Mouse (Mus musculus) embryonic facial prominence, embryonic 14.5 days (tissue): Measurements from ENCODE around the gene Cyp2s1. TPM values are rescaled to one million over a fixed set of nuclear protein-coding genes. Genes with fewer than 3 reads are reported as not detected.

Experiments
- ATAC-seq: fragments of 200-750 bp; cut with Nextera tagmentation; 2 replicates; pipeline ENCODE4 v1.8.0; 2017; ENCODE audit warnings: low read depth, moderate number of reproducible peaks, moderate TSS enrichment
- DNase-seq: peaks from one replicate; pipeline ENCODE4 v3.0.0-alpha.2; 2015; ENCODE audit warnings: low spot score
- H3K27ac ChIP-seq: fragments of 300-500 bp; sonication (generic); replicated peaks from 2 replicates; pipeline ENCODE4 v1.5.1; 2014; ENCODE audit warnings: low read depth, mild to moderate bottlenecking, low read length, moderate library complexity
- H3K27me3 ChIP-seq: fragments of 300-500 bp; sonication (generic); replicated peaks from 2 replicates; pipeline ENCODE4 v1.6.1; 2014; ENCODE audit warnings: low read length; ENCODE audit not compliant: control insufficient read depth, insufficient read depth
- H3K36me3 ChIP-seq: fragments of 300-500 bp; sonication (generic); 2 replicates; pipeline ENCODE4 v1.6.1; 2014; ENCODE audit warnings: low read length, mixed read lengths; ENCODE audit not compliant: control insufficient read depth, insufficient read depth
- H3K4me1 ChIP-seq: fragments of 300-500 bp; sonication (generic); 2 replicates; pipeline ENCODE4 v1.6.1; 2014; ENCODE audit warnings: antibody characterized with exemption, low read length; ENCODE audit not compliant: control insufficient read depth, insufficient read depth
- H3K4me2 ChIP-seq: fragments of 300-500 bp; sonication (generic); 2 replicates; pipeline ENCODE4 v1.6.1; 2014; ENCODE audit warnings: low read depth, mild to moderate bottlenecking, low read length, moderate library complexity, mixed read lengths
- H3K4me3 ChIP-seq: fragments of 300-500 bp; sonication (generic); 2 replicates; pipeline ENCODE4 v1.5.1; 2014; ENCODE audit warnings: low read depth, mild to moderate bottlenecking, low read length
- H3K9ac ChIP-seq: fragments of 300-500 bp; sonication (generic); 2 replicates; pipeline ENCODE4 v1.6.1; 2014; ENCODE audit warnings: low read depth, mild to moderate bottlenecking, low read length, moderate library complexity, mixed read lengths
- H3K9me3 ChIP-seq: fragments of 300-500 bp; sonication (generic); 2 replicates; pipeline ENCODE4 v1.6.1; 2016; ENCODE audit warnings: low read length; ENCODE audit not compliant: control insufficient read depth
- WGBS: fragments of 180-500 bp; shearing (Covaris S2); extraction: QIAGEN DNeasy Blood & Tissue Kit; methylation state at CpG from one replicate; pipeline ENCODE4 v1.1.7; 2014; 5-methylcytosine and 5-hydroxymethylcytosine counted together
- polyA plus RNA-seq: library from polyadenylated mRNA; unstranded; fragments of >200 nt; fragmentation: Nextera tagmentation; extraction: Ambion mirVana; gene quantifications from 2 replicates; pipeline ENCODE4 v1.2.1, GENCODE M21; 2014

Cyp2s1 gene
- polyA plus RNA-seq, 1 experiment from 2014 or later = 4.1 TPM

- ATAC-seq = no peak
- H3K9ac ChIP-seq = no peak overlapping the region
- H3K4me3 ChIP-seq = no peak overlapping the region
- no peak overlapping the region for H3K27ac ChIP-seq
- H3K27me3 ChIP-seq = no peaks in the 10 kb centered on the region
- DNase-seq = no peak
- H3K36me3 ChIP-seq = no peaks in the 10 kb centered on the region
- no peak overlapping the region for H3K4me2 ChIP-seq
- H3K4me1 ChIP-seq = peaks cover 28% of the 10 kb centered on the region
- 53% methylated on average over 6 of the region's 6 CpGs for WGBS
- no peaks in the 10 kb centered on the region for H3K9me3 ChIP-seq
Measured at GRCm38 (mm10) chr7:25826029-25826428, 9.3 kb upstream of the Cyp2s1 start.

GRCm38 (mm10) chr7:25825043-25825442 is 8.3 kb upstream of the Cyp2s1 start:
- H3K4me2 ChIP-seq = no peak overlapping the region
- DNase-seq (no peak), ATAC-seq (no peak)
- peaks cover 18% of the 10 kb centered on the region for H3K4me1 ChIP-seq
- H3K27me3 ChIP-seq = no peaks in the 10 kb centered on the region
- no peaks in the 10 kb centered on the region for H3K36me3 ChIP-seq
- no peak overlapping the region for H3K4me3 ChIP-seq
- no peak overlapping the region for H3K27ac ChIP-seq
- no peak overlapping the region for H3K9ac ChIP-seq
- 52% methylated on average over 9 of the region's 9 CpGs for WGBS
- no peaks in the 10 kb centered on the region for H3K9me3 ChIP-seq

GRCm38 (mm10) chr7:25815571-25815970 is 1.1 kb downstream of the Cyp2s1 start:
- ATAC-seq (no peak), DNase-seq (no peak)
- H3K4me2 ChIP-seq = peak overlapping the region; percentile 90
- H3K27ac ChIP-seq = no peak overlapping the region
- H3K9me3 ChIP-seq = no peaks in the 10 kb centered on the region
- H3K4me1 ChIP-seq = peaks cover 10% of the 10 kb centered on the region; the same call in 1 of the 2 replicates
- no peaks in the 10 kb centered on the region for H3K36me3 ChIP-seq
- 11% methylated on average over 7 of the region's 7 CpGs for WGBS
- H3K4me3 ChIP-seq = peak overlapping the region; percentile 46
- H3K27me3 ChIP-seq = no peaks in the 10 kb centered on the region
- H3K9ac ChIP-seq = peak overlapping the region; percentile 68; the same call in 1 of the 2 replicates

- ATAC-seq = no peak
- no peak overlapping the region for H3K4me2 ChIP-seq
- 66% methylated on average over 9 of the region's 9 CpGs for WGBS
Measured at GRCm38 (mm10) chr7:25814711-25815110, 2.0 kb downstream of the Cyp2s1 start.

GRCm38 (mm10) chr7:25812195-25812594 is 4.5 kb downstream of the Cyp2s1 start:
- no peak for ATAC-seq

More at GRCm38 (mm10) chr7:25814711-25815110, 2.0 kb downstream of the Cyp2s1 start:
- H3K4me3 ChIP-seq = no peak overlapping the region
- no peaks in the 10 kb centered on the region for H3K27me3 ChIP-seq
- DNase-seq = no peak
- no peak overlapping the region for H3K9ac ChIP-seq
- H3K27ac ChIP-seq = no peak overlapping the region
- peaks cover 10% of the 10 kb centered on the region; the same call in 1 of the 2 replicates for H3K4me1 ChIP-seq
- H3K36me3 ChIP-seq = no peaks in the 10 kb centered on the region
- no peaks in the 10 kb centered on the region for H3K9me3 ChIP-seq

GRCm38 (mm10) chr7:25811716-25812115 is 5.0 kb downstream of the Cyp2s1 start:
- H3K4me2 ChIP-seq = no peak overlapping the region
- 73% methylated on average over 2 of the region's 2 CpGs for WGBS
- no peak overlapping the region for H3K9ac ChIP-seq
- no peak overlapping the region for H3K4me3 ChIP-seq
- no peaks in the 10 kb centered on the region for H3K36me3 ChIP-seq
- peaks cover 8% of the 10 kb centered on the region; the same call in 1 of the 2 replicates for H3K4me1 ChIP-seq
- H3K27me3 ChIP-seq = no peaks in the 10 kb centered on the region
- DNase-seq = no peak
- no peak overlapping the region for H3K27ac ChIP-seq
- no peaks in the 10 kb centered on the region for H3K9me3 ChIP-seq
- ATAC-seq = no peak

More at GRCm38 (mm10) chr7:25812195-25812594, 4.5 kb downstream of the Cyp2s1 start:
- Histone ChIP-seq H3K9me3 (no peaks in the 10 kb centered on the region), H3K27me3 (no peaks in the 10 kb centered on the region), H3K36me3 (no peaks in the 10 kb centered on the region), H3K4me3 (no peak overlapping the region), H3K27ac (no peak overlapping the region), H3K9ac (no peak overlapping the region), H3K4me1 (peaks cover 10% of the 10 kb centered on the region; the same call in 1 of the 2 replicates), H3K4me2 (no peak overlapping the region)
- 79% methylated on average over 1 of the region's 1 CpGs for WGBS
- no peak for DNase-seq

- Histone ChIP-seq H3K4me3 (peak overlapping the region; percentile 8), H3K36me3 (no peaks in the 10 kb centered on the region), H3K9ac (peak overlapping the region; percentile 45; the same call in 1 of the 2 replicates), H3K9me3 (no peaks in the 10 kb centered on the region), H3K4me1 (peaks cover 12% of the 10 kb centered on the region), H3K27ac (no peak overlapping the region), H3K27me3 (no peaks in the 10 kb centered on the region), H3K4me2 (peak overlapping the region; percentile 42)
- 18% methylated on average over 21 of the region's 21 CpGs for WGBS
- DNase-seq = peak; percentile 92
- ATAC-seq = peak; percentile 45
Measured at GRCm38 (mm10) chr7:25805631-25806343, 10.9 kb downstream of the Cyp2s1 start.

- peaks cover 12% of the 10 kb centered on the region for H3K4me1 ChIP-seq
- H3K36me3 ChIP-seq = no peaks in the 10 kb centered on the region
- DNase-seq (no peak), ATAC-seq (no peak)
- no peaks in the 10 kb centered on the region for H3K9me3 ChIP-seq
- no peak overlapping the region for H3K4me3 ChIP-seq
- H3K4me2 ChIP-seq = no peak overlapping the region
- H3K27ac ChIP-seq = no peak overlapping the region
- H3K27me3 ChIP-seq = no peaks in the 10 kb centered on the region
- 66% methylated on average over 4 of the region's 4 CpGs for WGBS
- no peak overlapping the region for H3K9ac ChIP-seq
Measured at GRCm38 (mm10) chr7:25804792-25805191, 11.9 kb downstream of the Cyp2s1 start.

GRCm38 (mm10) chr7:25803460-25803859 is 13.3 kb downstream of the Cyp2s1 start:
- DNase-seq (no peak), ATAC-seq (no peak)
- no peak overlapping the region for H3K9ac ChIP-seq
- H3K4me2 ChIP-seq = no peak overlapping the region
- H3K27ac ChIP-seq = no peak overlapping the region; the same call in 1 of the 2 replicates
- peaks cover 12% of the 10 kb centered on the region for H3K4me1 ChIP-seq
- no peaks in the 10 kb centered on the region for H3K27me3 ChIP-seq
- no peak overlapping the region for H3K4me3 ChIP-seq
- H3K9me3 ChIP-seq = no peaks in the 10 kb centered on the region
- no peaks in the 10 kb centered on the region for H3K36me3 ChIP-seq
- WGBS = 75% methylated on average over 13 of the region's 13 CpGs
